Mouse (Mus musculus) neutrophil, adult 5-6 weeks (primary cell): ENCODE data around the gene Bves. TPM values are rescaled to one million over a fixed set of nuclear protein-coding genes. Genes with fewer than 3 reads are reported as not detected.
"Not testable (repeated sequence)": the region's sequence is repeated elsewhere in the genome, so short reads cannot be mapped to it uniquely, and the experiment has no call there.

Source experiments
- ATAC-seq: fragments of 151-379, 151-347 bp; 2 replicates; pipeline ENCODE4 v1.8.0; 2017; ENCODE audit warnings: mild to moderate bottlenecking, moderate TSS enrichment; ENCODE audit not compliant: insufficient number of reproducible peaks, poor library complexity, low FRiP score, severe bottlenecking; ENCODE audit errors: extremely low read depth
- total RNA-seq: library from RNA; stranded (forward); fragments of 200-1000 nt; gene quantifications from 2 replicates; pipeline ENCODE4 v1.2.3, GENCODE M21; 2017

The Bves gene
- total RNA-seq, result not detected in 2 replicates

DNA sequence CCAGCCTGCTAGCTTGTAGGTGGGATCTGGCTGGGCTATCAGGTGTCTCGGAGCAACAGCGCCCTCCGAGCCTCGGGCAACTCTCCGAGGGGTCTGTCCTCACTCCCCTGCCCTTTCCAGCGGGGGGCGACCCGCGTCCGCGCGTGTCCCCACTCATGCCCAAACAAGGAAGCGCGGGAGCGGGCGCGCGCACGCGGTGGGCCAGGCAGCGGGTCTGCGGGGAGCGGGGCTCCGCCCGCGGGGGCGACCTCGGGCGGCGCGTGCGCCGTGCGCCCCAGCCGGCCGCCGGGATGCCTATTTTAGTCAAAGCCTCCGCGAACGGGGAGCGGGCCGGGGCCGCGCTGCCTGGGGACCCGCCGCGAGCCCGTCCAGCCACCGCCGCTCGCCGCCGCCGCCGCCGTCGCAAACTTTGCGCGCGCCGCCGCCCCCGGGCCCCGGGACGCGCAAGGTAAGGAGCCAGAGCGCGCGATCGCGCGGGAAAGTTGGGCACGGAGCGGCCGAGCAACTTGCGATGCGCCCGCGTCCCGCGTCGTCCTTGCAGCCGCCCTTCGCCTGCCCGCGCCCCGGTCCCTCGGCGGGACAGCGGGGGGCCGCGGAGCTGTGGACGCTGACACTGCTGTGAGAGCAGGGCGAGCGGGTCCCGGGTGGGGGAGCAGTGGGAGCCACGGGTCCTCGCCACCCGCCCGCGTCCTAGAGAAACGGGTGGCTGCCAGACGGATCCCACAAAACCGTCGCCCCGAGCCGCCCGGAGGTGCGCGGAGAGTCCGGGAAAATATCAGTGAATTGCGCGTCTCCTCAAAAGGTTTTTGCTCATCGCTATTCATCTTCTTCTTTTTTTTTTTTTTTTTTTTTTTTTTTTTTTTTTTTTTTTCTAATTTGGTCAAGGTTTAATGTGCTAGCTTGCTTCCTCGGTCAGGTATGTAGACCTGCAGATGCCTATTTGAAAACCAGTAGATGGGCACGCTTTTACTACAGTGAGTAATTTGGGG lies at the start of gene Bves:
Gene Bves, plus strand, starts transcription at position 339 of the 989 bp plus-strand sequence.
- no peak for ATAC-seq

GRCm38 (mm10) chr10:45288351-45288750 lies 47.2 kb upstream of the Bves start:
- no peak for ATAC-seq

- ATAC-seq, result no peak
These were observed 46.1 kb upstream of the Bves start for GRCm38 (mm10) chr10:45289218-45290105.

DNA sequence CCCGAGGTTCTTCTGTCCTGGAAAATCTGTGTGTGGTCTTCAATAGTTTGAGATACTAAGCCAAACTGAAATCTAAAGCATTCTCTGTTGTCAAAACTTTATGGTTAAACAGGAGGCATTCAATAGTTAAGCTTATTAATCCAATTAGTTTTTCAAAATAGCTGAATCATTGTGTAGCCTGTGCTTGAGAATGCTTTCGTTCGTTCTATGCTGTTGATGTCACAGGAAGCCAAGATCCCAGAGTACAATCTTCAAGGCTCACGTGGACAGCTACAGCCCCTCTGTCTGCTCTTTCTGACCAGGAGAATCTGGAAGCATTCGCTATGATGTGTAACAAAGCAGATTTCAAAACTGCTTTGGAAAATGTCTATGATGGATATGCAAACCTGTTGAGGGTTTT lies 45.0 kb upstream of the Bves start:
- no peak for ATAC-seq

- not testable (repeated sequence) for ATAC-seq
These were observed 43.4 kb upstream of the Bves start for GRCm38 (mm10) chr10:45292159-45292558.

DNA sequence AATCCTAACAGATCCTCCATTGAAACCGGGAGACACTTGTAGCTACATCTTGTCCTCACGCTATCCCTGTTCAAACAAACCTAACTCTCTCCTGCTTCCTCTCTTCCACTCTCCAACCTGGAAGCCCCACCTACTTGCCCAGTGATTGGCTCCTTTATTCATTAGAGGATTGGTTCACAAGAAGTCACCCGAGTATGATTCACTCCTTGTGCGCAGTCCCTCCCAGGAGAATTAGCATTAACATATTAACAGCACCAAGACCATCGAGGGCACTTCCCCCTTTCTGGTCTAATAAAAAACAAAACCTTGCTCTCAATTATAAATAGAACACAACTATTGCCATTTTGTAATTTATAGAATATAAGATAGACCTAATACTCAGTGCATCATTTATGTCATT lies 40.5 kb upstream of the Bves start:
- ATAC-seq, result no peak

DNA sequence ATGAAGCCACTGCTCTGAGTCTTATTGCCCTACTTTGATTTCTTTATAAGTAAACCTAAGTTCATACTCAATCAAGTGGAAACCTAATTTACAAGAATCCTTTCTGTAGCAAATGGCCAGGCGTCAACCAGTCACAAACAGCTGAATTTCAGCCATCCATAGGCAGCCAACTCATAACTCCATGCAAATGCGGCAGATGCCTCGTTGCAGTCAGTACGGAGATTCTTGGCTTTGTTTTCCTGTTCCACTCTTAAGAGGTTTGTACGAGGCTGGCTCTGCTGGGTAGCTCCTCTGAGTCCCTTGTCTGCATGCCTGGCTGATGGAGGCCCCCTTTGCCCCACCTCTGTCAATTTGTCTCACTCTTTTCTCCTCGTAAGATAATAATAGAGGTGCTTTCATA lies 37.1 kb upstream of the Bves start:
- no peak for ATAC-seq

DNA sequence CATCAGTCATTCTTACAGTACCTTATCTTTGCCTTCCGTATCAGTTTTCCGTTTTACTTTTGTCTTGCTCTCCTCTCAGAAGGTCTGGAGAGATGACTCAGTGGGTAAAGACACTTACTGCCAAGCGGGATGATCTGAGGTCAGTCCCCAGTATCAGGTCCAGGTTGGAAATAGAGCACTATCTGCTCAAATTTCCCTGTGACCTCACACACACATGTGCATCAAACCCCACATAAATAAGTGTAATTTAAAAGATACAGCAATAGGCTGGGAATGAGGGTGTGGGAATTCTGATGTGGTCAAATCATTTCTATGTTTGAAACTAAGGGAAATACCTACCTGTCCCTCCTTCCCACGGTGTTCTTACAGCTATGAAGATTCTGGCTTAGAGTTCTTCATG lies 36.1 kb upstream of the Bves start:
- ATAC-seq, result no peak

DNA sequence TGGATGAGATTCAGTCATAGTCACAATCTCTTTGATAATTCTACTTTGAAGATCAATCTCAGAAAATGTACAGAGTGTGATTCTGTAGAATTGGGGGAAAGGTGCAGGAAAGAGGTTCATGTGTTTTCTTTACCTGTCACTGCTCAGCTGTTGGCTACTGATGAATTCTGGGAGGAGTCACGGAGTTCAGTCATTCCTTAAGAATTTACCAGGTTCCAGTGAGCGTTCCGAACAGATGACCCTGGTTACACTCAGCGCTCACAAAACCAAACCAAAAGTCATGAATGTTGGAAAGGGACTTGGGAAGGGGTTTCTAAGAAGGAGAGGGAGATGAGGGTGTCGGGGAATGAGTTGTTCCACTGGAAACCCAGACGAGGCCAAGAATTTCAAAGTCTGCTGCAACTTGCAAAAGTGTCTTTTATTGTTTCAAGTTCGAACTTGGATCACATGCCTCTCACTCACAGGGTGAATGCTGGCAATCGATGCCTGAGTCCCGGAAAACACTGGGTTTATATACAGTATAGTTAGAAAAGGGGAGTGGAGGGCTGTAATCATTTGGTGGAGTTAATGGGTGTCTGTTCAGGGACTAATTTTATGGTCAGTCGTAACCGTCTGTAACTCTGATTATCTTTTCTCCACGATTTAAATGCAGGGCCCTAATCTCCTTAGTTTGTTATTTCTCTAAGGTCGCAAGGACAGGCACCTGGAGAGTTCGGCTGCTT lies 32.1 kb upstream of the Bves start:
- ATAC-seq, result no peak

DNA sequence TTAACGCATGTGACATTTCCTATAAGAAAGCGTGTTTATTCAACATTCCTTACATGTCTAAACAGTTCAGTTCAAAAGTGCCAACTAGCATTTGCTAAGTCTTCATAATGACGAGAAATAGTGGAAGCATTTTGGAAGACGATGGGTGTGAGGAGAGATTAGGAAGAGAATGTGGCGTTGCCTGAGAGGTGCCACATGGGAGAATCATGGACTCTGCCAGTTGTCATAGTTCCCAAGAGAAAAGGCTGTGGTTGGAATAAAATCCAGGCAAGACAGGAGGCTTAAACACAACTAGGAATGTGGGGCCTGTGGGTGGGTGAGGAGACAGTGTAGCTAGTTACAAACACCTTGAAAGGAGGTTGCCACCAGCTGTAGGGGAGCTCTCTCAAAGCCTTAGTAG lies 30.4 kb upstream of the Bves start:
- no peak for ATAC-seq

DNA sequence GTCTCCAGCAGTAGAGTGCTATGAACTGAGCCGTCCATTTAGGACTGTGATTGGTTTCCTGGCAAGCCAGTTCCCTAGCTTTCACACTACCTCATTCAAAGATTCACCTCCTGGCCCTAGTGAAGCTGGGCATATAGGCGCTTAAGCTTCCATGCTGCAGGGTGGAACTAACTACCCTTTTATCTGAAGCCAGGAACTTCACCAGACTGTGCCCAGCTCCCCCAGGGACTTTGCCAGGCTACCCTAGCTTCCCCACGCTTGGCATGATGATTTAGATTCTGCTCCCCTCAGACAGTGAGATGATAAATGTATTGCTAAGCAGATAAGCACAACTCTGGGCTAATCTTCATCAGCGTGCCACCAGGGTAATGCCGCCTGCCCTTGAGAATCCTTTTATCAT lies 24.4 kb upstream of the Bves start:
- ATAC-seq, result no peak

DNA sequence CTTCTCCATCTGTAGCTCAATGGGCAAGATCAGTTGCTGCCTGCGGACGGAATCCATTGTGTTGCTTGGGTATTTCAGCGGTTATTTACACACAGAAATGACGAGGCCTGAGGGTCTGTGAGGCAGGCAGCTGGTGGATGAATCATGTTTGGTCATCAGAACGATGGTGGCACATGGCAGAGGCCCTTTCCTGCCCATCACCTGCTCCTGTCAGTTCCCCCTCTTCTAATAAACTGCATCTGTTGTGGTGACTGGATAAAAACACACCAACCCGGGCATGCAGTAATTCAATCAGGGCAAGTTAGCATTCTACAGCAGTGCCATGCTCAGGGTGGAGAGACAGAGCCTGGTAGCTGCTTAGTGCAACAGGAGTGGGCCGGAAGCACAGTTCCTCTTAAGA lies 23.9 kb upstream of the Bves start:
- ATAC-seq, result no peak

- ATAC-seq, result no peak
These were observed 20.7 kb upstream of the Bves start for GRCm38 (mm10) chr10:45314865-45315264.

DNA sequence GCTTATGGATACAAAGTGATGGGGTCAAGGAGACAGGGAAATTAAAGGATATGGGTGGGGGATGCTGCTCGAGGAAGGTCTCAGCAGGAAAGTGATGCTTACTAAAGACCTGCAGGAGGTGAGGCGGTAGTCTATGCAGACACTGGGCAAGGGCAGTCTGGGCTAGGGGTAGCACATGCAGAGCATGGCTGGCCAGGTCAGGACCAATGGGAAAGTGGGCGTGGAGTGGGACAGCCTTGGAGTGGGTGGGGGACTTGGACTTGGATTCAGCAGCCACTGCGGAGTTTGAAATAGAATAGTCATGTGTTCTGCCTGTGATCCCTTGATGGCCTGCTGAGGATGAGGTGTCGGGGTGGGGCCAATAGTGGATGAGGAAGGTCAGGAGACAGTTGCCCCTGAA lies 16.6 kb upstream of the Bves start:
- ATAC-seq, result no peak

DNA sequence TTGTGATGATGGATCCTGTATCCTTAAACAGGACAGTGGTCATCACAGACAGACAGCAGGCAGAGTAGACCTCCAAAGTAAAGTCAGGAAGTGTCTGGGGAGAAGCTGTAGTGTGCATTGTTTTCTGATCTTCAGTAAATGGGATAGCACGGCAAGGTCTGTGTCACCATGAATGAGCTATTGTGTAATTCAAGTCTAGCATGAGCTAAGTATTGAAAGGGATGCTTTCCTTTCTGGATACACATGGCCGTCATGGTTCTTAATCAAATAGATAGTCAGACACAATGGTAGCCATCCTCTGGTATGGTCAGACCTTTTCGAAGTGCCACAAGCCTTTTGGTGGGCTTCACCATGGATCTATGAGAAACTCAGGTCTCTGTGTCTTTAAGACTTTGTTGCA lies 15.3 kb upstream of the Bves start:
- ATAC-seq, result no peak

- ATAC-seq, result no peak
These were observed 11.4 kb upstream of the Bves start for GRCm38 (mm10) chr10:45324159-45324558.

GRCm38 (mm10) chr10:45328196-45329000 lies 7.2 kb upstream of the Bves start:
- no peak for ATAC-seq

GRCm38 (mm10) chr10:45334925-45335324 lies 647 bp upstream of the Bves start:
- ATAC-seq, result no peak
